Mouse (Mus musculus): ENCODE results near the gene Ugt1a7c.

- TF ChIP-seq CTCF (IDR thresholded peaks at IDR 0.05; ENCODE audit: borderline replicate concordance, control insufficient read depth, extremely low read depth, insufficient read depth, low read length, poor library complexity) (no peak), POLR2A (IDR thresholded peaks at IDR 0.05; ENCODE audit: control insufficient read depth, extremely low read depth, insufficient read depth, low read length, poor library complexity) (no peak)
These were observed 173.2 kb downstream of the Ugt1a7c start for GRCm38 (mm10) chr1:88268070-88268469.

Measured in thymus, adult 2 months (tissue).